Mouse (Mus musculus): Measurements from ENCODE around the gene Sbf2. TPM values are rescaled to one million over a fixed set of nuclear protein-coding genes. Genes with fewer than 3 reads are reported as not detected.
A peak's percentile ranks its signal among the peaks of the same experiment; 100 is the strongest.

Gene Sbf2
- total and polyA plus RNA-seq, 2 experiments, result 7.2 to 19.6 TPM

DNA sequence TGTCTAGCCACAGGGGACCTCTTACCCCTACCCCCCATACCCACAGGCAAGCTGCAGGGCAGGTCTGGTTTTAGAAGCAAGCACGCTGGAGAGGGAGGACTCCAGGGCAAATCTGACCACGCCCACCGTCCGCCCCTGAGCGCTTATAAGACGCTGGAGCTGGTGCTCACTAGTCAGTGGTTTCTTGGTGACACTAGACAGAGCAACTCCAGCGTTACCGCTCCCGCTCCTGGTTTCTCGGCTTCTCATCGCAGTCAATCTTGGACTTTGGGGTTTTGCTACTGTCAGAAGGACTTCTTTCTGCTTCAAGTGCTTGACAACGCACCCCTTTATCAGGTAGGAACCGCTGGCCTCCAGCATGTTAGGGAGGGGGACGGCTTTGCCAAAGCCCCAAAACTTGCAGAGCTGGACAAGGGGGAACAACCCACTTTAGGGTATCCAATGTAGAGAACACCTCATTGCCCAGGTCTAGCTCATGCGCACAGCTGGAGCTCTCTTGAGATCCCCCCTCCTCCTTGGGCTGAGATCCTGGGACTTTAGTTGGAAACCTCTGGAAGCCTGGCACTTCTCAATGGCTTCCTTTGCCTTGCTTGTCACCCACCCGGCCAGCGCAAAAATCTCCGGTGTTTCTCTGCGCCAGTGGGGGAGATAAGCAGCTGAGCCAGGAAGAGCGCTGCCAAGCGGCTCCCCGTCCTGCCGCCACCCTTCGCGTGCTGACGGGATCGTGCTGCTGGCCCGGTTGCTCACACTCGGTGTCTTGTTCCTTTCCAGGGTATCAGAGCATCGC, 13.0 kb upstream of the Sbf2 start, which contains the start of gene Adm:
Adm (plus strand) TSS at position 176 of the 787 bp plus-strand sequence.
- Histone ChIP-seq H3K27ac (replicated peaks; ENCODE audit: insufficient read depth, low read depth, low read length) (peak within 1 kb of the TSS; percentile 8; the same call in 1 of the 2 replicates), H3K36me3 (ENCODE audit: control insufficient read depth, insufficient read depth, low read length) (no peaks in the 10 kb centered on the region), H3K27me3 (ENCODE audit: control insufficient read depth, insufficient read depth, low read length) (no peaks in the 10 kb centered on the region), H3K79me2 (ENCODE audit: control insufficient read depth, insufficient read depth, low read length) (no peaks in the 10 kb centered on the region), H3K4me3 (ENCODE audit: insufficient read depth, low read depth, low read length) (peak within 1 kb of the TSS; percentile 51), H3K9ac (ENCODE audit: low read depth, low read length) (peak within 1 kb of the TSS; percentile 21), H3K4me1 (ENCODE audit: control insufficient read depth, insufficient read depth, low read length) (peaks cover 19% of the 10 kb centered on the region)
- TF ChIP-seq CTCF (IDR thresholded peaks at IDR 0.05; ENCODE audit: low read depth, low read length), result no peak
- peak; percentile 57; the same call in 1 of the 2 replicates for TF ChIP-seq POLR2A (IDR thresholded peaks at IDR 0.05; ENCODE audit: extremely low read depth, insufficient read depth, low read length)
- DNase-seq (ENCODE audit: extremely low read depth, low read depth, low spot score), result peak; percentile 65
- WGBS, result under 1% methylated on average over 30 of the region's 30 CpGs

GRCm38 (mm10) chr7:110627099-110627482, 12.4 kb upstream of the Sbf2 start:
- Histone ChIP-seq H3K9ac (ENCODE audit: low read depth, low read length) (no peak overlapping the region; the same call in 1 of the 2 replicates), H3K79me2 (ENCODE audit: control insufficient read depth, insufficient read depth, low read length) (no peaks in the 10 kb centered on the region), H3K4me3 (ENCODE audit: insufficient read depth, low read depth, low read length) (peak overlapping the region; percentile 44; the same call in 1 of the 2 replicates), H3K4me1 (ENCODE audit: control insufficient read depth, insufficient read depth, low read length) (peaks cover 19% of the 10 kb centered on the region), H3K27ac (replicated peaks; ENCODE audit: insufficient read depth, low read depth, low read length) (no peak overlapping the region), H3K36me3 (ENCODE audit: control insufficient read depth, insufficient read depth, low read length) (no peaks in the 10 kb centered on the region), H3K27me3 (ENCODE audit: control insufficient read depth, insufficient read depth, low read length) (no peaks in the 10 kb centered on the region)
- TF ChIP-seq CTCF (IDR thresholded peaks at IDR 0.05; ENCODE audit: low read depth, low read length) (peak; percentile 38; the same call in 1 of the 2 replicates), POLR2A (IDR thresholded peaks at IDR 0.05; ENCODE audit: extremely low read depth, insufficient read depth, low read length) (no peak)
- 5% methylated on average over 12 of the region's 12 CpGs for WGBS
- DNase-seq (ENCODE audit: extremely low read depth, low read depth, low spot score), result no peak

- peaks cover 19% of the 10 kb centered on the region for H3K4me1 ChIP-seq (ENCODE audit: control insufficient read depth, insufficient read depth, low read length)
- H3K4me3 ChIP-seq (ENCODE audit: insufficient read depth, low read depth, low read length), result peak overlapping the region; percentile 51
- peak overlapping the region; percentile 51 for H3K9ac ChIP-seq (ENCODE audit: low read depth, low read length)
- H3K79me2 ChIP-seq (ENCODE audit: control insufficient read depth, insufficient read depth, low read length), result no peaks in the 10 kb centered on the region
- no peaks in the 10 kb centered on the region for H3K27me3 ChIP-seq (ENCODE audit: control insufficient read depth, insufficient read depth, low read length)
- no peaks in the 10 kb centered on the region for H3K36me3 ChIP-seq (ENCODE audit: control insufficient read depth, insufficient read depth, low read length)
- 15% methylated on average over 28 of the region's 28 CpGs for WGBS
- DNase-seq (ENCODE audit: extremely low read depth, low read depth, low spot score), result peak; percentile 62
- no peak overlapping the region for H3K27ac ChIP-seq (replicated peaks; ENCODE audit: insufficient read depth, low read depth, low read length)
- TF ChIP-seq CTCF (IDR thresholded peaks at IDR 0.05; ENCODE audit: low read depth, low read length) (no peak), POLR2A (IDR thresholded peaks at IDR 0.05; ENCODE audit: extremely low read depth, insufficient read depth, low read length) (no peak)
Measured at GRCm38 (mm10) chr7:110626186-110627098, 11.7 kb upstream of the Sbf2 start.

GRCm38 (mm10) chr7:110625489-110625888, 10.8 kb upstream of the Sbf2 start:
- no peak for DNase-seq (ENCODE audit: extremely low read depth, low read depth, low spot score)
- peak overlapping the region; percentile 45 for H3K4me3 ChIP-seq (ENCODE audit: insufficient read depth, low read depth, low read length)
- H3K79me2 ChIP-seq (ENCODE audit: control insufficient read depth, insufficient read depth, low read length), result no peaks in the 10 kb centered on the region
- TF ChIP-seq CTCF (IDR thresholded peaks at IDR 0.05; ENCODE audit: low read depth, low read length), result no peak
- TF ChIP-seq POLR2A (IDR thresholded peaks at IDR 0.05; ENCODE audit: extremely low read depth, insufficient read depth, low read length), result no peak
- H3K9ac ChIP-seq (ENCODE audit: low read depth, low read length), result peak overlapping the region; percentile 27; the same call in 1 of the 2 replicates
- H3K27ac ChIP-seq (replicated peaks; ENCODE audit: insufficient read depth, low read depth, low read length), result no peak overlapping the region
- WGBS, result 60% methylated on average over 10 of the region's 10 CpGs
- H3K4me1 ChIP-seq (ENCODE audit: control insufficient read depth, insufficient read depth, low read length), result peaks cover 16% of the 10 kb centered on the region
- H3K36me3 ChIP-seq (ENCODE audit: control insufficient read depth, insufficient read depth, low read length), result no peaks in the 10 kb centered on the region
- H3K27me3 ChIP-seq (ENCODE audit: control insufficient read depth, insufficient read depth, low read length), result no peaks in the 10 kb centered on the region

GRCm38 (mm10) chr7:110624961-110625360, 10.2 kb upstream of the Sbf2 start:
- Histone ChIP-seq H3K36me3 (ENCODE audit: control insufficient read depth, insufficient read depth, low read length) (no peaks in the 10 kb centered on the region), H3K4me3 (ENCODE audit: insufficient read depth, low read depth, low read length) (no peak overlapping the region), H3K79me2 (ENCODE audit: control insufficient read depth, insufficient read depth, low read length) (no peaks in the 10 kb centered on the region), H3K27me3 (ENCODE audit: control insufficient read depth, insufficient read depth, low read length) (no peaks in the 10 kb centered on the region), H3K9ac (ENCODE audit: low read depth, low read length) (no peak overlapping the region), H3K27ac (replicated peaks; ENCODE audit: insufficient read depth, low read depth, low read length) (no peak overlapping the region), H3K4me1 (ENCODE audit: control insufficient read depth, insufficient read depth, low read length) (peaks cover 15% of the 10 kb centered on the region)
- WGBS, result 88% methylated on average over 13 of the region's 13 CpGs
- DNase-seq (ENCODE audit: extremely low read depth, low read depth, low spot score), result no peak
- no peak for TF ChIP-seq CTCF (IDR thresholded peaks at IDR 0.05; ENCODE audit: low read depth, low read length)
- no peak for TF ChIP-seq POLR2A (IDR thresholded peaks at IDR 0.05; ENCODE audit: extremely low read depth, insufficient read depth, low read length)

Data from liver, adult 2 months (tissue).